Mouse (Mus musculus) ES-E14 (cell line): ENCODE results near the gene Cubn.

ENCODE experiments used
- CHD2 ChIP-seq: IDR thresholded peaks from 2 replicates; pipeline ENCODE4 v1.6.1; 2014; ENCODE audit warnings: mild to moderate bottlenecking, low read depth, low read length, inconsistent platforms
- HCFC1 ChIP-seq: IDR thresholded peaks from 2 replicates; pipeline ENCODE4 v1.6.1; 2012; ENCODE audit warnings: low read length, inconsistent platforms, borderline replicate concordance; ENCODE audit not compliant: insufficient read depth
- MAFK ChIP-seq: IDR thresholded peaks from 2 replicates; pipeline ENCODE4 v1.6.1; 2014; ENCODE audit warnings: mild to moderate bottlenecking, low read depth, low read length, inconsistent platforms; ENCODE audit not compliant: insufficient read depth
- ZC3H11A ChIP-seq: IDR thresholded peaks from 2 replicates; pipeline ENCODE4 v1.6.1; 2012; ENCODE audit warnings: low read depth, mild to moderate bottlenecking, inconsistent platforms, low read length, borderline replicate concordance
- ZNF384 ChIP-seq: IDR thresholded peaks from 2 replicates; pipeline ENCODE4 v1.6.1; 2012; ENCODE audit warnings: low read depth, low read length, inconsistent platforms

DNA sequence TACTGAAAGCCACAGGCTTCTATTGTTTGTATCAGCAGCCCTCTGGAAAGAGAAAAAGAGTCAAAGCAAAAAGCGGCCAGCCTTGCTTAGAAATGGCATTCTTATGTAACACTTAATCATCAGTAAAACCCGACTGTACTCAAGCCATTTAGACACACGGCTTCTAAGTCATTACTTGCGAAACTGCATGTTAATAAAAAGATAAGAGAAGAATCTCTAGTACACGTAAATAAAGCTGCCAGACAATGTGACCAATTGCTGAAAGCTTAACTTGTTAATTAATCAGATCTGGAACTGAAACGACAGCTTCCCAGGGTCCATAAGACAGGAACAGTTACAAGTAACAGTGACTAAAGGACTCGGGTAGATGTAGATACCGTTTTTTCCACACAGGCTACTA, 30.5 kb upstream of the Cubn start:
- TF ChIP-seq CHD2 (no peak), MAFK (no peak), ZNF384 (no peak), HCFC1 (no peak), ZC3H11A (no peak)
